Mouse (Mus musculus) midbrain, embryonic 12.5 days (tissue): ENCODE measurements around the gene Rab6b. TPM values are rescaled to one million over a fixed set of nuclear protein-coding genes. Genes with fewer than 3 reads are reported as not detected.
"Not testable (repeated sequence)": the region's sequence is repeated elsewhere in the genome, so short reads cannot be mapped to it uniquely, and the experiment has no call there.

Source experiments
- ATAC-seq: fragments of 200-750 bp; cut with Nextera tagmentation; 2 replicates; pipeline ENCODE4 v1.8.0; 2017; ENCODE audit warnings: low read depth, moderate TSS enrichment, moderate library complexity; ENCODE audit not compliant: low FRiP score
- H3K27ac ChIP-seq: fragments of 300-500 bp; sonication (generic); replicated peaks from 2 replicates; pipeline ENCODE4 v1.5.1; 2016; ENCODE audit warnings: mild to moderate bottlenecking
- H3K27me3 ChIP-seq: fragments of 300-500 bp; sonication (generic); 2 replicates; pipeline ENCODE4 v1.6.1; 2016; ENCODE audit warnings: mild to moderate bottlenecking
- H3K36me3 ChIP-seq: fragments of 300-500 bp; sonication (generic); 2 replicates; pipeline ENCODE4 v1.6.1; 2016
- H3K4me1 ChIP-seq: fragments of 300-500 bp; sonication (generic); 2 replicates; pipeline ENCODE4 v1.6.1; 2016
- H3K4me2 ChIP-seq: fragments of 300-500 bp; sonication (generic); replicated peaks from 2 replicates; pipeline ENCODE4 v1.6.1; 2016; ENCODE audit warnings: mild to moderate bottlenecking, moderate library complexity
- H3K4me3 ChIP-seq: fragments of 300-500 bp; sonication (generic); 2 replicates; pipeline ENCODE4 v1.5.1; 2016; ENCODE audit warnings: mild to moderate bottlenecking
- H3K9ac ChIP-seq: fragments of 300-500 bp; sonication (generic); replicated peaks from 2 replicates; pipeline ENCODE4 v1.6.1; 2016; ENCODE audit warnings: mild to moderate bottlenecking, moderate library complexity
- H3K9me3 ChIP-seq: fragments of 300-500 bp; sonication (generic); 2 replicates; pipeline ENCODE4 v1.6.1; 2016; ENCODE audit warnings: mild to moderate bottlenecking
- WGBS: fragments of 180-500 bp; shearing (Covaris S2); methylation state at CpG from one replicate; pipeline ENCODE4 v1.1.7; 2016; 5-methylcytosine and 5-hydroxymethylcytosine counted together
- polyA plus RNA-seq: library from polyadenylated mRNA; unstranded; fragments of >200 nt; fragmentation: Nextera tagmentation; extraction: Ambion mirVana; gene quantifications from 2 replicates; pipeline ENCODE4 v1.2.1, GENCODE M21; 2016

Gene Rab6b
- polyA plus RNA-seq, 1 experiment from 2014 or later: 38.2 TPM

DNA sequence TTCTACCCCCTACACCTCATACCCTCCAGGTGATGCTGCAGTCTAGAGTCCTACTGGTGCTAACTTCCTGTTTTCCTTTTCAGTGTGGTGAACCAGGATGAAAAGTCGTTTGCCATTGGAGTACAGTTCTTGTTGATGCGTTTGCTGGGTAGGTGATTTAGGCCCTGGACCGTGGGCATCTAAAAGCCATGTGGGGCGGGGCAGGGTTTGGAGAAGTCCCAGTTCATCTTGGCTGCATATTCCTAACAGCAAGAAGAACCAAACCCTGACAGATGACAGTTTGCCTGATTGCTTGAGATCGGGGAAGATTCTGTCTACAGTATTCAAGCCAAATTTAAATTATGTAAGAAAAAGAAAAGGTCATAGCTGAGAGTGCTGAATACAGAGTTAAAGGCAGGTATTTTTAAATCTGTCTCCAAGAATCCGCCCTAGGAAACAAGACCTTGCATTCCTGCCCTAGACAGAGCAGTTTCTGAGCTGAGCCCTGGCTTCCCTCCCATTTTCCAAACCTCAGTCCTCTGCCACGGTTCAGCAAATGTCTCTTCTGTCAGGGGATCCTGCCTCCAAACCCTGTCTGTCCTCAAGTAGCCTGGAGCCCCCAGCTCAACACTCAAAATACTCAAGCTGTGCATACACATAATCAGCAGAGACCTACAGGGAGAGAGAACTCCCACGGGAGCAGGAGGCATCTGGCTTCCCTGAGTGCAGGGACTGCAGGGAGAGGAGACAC, 29.2 kb upstream of the Rab6b start:
- no peak overlapping the region for H3K27ac ChIP-seq
- H3K4me2 ChIP-seq: no peak overlapping the region
- ATAC-seq: no peak
- no peaks in the 10 kb centered on the region for H3K27me3 ChIP-seq
- H3K36me3 ChIP-seq: no peaks in the 10 kb centered on the region
- H3K9me3 ChIP-seq: no peaks in the 10 kb centered on the region
- WGBS: 83% methylated on average over 8 of the region's 8 CpGs
- H3K9ac ChIP-seq: no peak overlapping the region
- H3K4me1 ChIP-seq: no peaks in the 10 kb centered on the region
- no peak overlapping the region for H3K4me3 ChIP-seq

DNA sequence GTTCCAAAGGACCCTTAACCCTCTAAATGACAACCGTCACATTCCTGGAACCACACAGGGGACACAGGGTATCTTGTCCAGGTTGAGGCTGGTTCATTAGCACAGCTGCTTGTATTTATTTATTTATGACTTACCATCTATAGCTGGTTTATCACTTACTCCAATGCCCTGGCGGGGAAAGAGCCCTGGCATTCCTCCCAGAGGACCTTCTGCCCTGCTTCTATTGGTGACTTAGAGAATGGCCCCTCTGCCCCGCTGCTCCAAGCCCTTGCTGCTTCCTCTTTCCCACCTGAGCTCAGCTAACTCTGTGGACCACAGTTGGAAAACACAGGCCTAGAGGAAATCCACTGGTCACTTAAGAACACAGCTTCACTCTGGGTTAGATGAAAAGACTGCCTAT, 28.2 kb upstream of the Rab6b start:
- H3K9me3 ChIP-seq: no peaks in the 10 kb centered on the region
- H3K27ac ChIP-seq: no peak overlapping the region
- H3K36me3 ChIP-seq: no peaks in the 10 kb centered on the region
- 72% methylated on average over 3 of the region's 3 CpGs for WGBS
- no peak overlapping the region for H3K9ac ChIP-seq
- no peaks in the 10 kb centered on the region for H3K27me3 ChIP-seq
- H3K4me3 ChIP-seq: no peak overlapping the region
- no peak overlapping the region for H3K4me2 ChIP-seq
- no peak for ATAC-seq
- no peaks in the 10 kb centered on the region for H3K4me1 ChIP-seq

DNA sequence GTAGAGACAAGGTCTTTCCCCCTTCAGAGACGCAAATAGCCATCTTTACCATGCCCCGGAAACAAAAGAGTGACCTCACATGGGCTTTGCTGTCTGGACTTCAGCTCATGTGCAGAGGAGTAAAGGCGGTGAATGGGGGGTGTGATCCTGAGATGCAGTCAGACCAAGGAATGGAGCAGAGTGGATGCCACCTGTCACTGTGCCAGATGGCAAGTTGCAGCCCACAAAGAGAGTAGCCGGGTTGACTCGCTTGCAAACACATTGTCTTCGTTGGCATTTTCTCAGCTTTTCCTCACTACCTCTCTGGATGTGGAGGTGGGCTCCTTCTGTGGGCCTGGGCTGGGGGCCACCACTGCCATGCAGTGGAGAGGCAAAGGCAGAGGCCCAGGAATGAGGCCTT, 24.9 kb upstream of the Rab6b start:
- WGBS: 87% methylated on average over 6 of the region's 6 CpGs
- H3K9me3 ChIP-seq: no peaks in the 10 kb centered on the region
- H3K27me3 ChIP-seq: peaks cover 7% of the 10 kb centered on the region; the same call in 1 of the 2 replicates
- ATAC-seq: no peak
- H3K4me2 ChIP-seq: no peak overlapping the region
- no peaks in the 10 kb centered on the region for H3K36me3 ChIP-seq
- no peak overlapping the region for H3K27ac ChIP-seq
- no peaks in the 10 kb centered on the region for H3K4me1 ChIP-seq
- H3K4me3 ChIP-seq: no peak overlapping the region
- no peak overlapping the region for H3K9ac ChIP-seq

DNA sequence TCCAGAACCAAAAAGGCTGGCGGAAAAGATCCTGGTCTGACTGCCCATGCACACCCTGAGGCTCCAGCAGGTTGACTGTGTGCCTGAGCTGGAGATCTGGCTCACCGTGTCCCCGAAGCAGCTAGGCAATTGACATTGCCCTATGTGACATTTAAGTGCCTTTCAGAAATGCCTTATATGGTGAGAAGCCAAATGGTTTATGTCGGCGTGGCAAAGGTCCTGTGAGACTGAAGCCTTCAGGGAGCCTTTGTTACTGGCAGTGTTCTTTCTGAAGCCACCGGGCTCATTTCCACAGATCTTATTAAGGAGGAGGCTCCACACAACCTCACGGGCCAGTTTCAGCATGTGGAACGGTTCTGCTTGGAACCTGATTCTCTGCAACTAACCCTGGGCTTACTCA, 24.3 kb upstream of the Rab6b start:
- H3K36me3 ChIP-seq: no peaks in the 10 kb centered on the region
- H3K9me3 ChIP-seq: no peaks in the 10 kb centered on the region
- 81% methylated on average over 8 of the region's 8 CpGs for WGBS
- no peak for ATAC-seq
- no peak overlapping the region for H3K4me2 ChIP-seq
- H3K4me1 ChIP-seq: peaks cover under 1% of the 10 kb centered on the region; the same call in 1 of the 2 replicates
- H3K27ac ChIP-seq: no peak overlapping the region
- peaks cover 7% of the 10 kb centered on the region; the same call in 1 of the 2 replicates for H3K27me3 ChIP-seq
- no peak overlapping the region for H3K4me3 ChIP-seq
- H3K9ac ChIP-seq: no peak overlapping the region

DNA sequence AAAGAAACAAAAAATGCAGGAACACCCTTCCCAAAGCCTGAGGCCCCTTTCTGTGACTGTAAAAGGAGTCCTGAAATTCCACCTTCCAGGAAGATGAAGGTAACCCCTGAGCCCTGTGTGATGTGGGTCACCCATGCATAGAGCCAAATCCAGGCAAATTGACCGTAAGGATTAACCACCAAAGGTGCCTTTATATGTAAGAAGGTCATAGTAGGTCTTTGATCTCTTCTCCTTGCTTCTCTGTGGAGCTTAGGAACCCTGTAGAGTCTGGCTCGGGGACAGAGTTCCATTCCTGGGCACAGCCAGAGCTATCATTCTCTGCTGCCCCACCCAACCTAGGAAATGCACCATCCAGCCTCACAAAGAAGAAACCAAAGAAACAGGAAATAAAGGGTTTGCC, 22.9 kb upstream of the Rab6b start:
- H3K9ac ChIP-seq: no peak overlapping the region
- no peak for ATAC-seq
- H3K27me3 ChIP-seq: peaks cover 10% of the 10 kb centered on the region
- H3K4me3 ChIP-seq: no peak overlapping the region
- WGBS: 37% methylated on average over 2 of the region's 2 CpGs
- peaks cover 5% of the 10 kb centered on the region; the same call in 1 of the 2 replicates for H3K4me1 ChIP-seq
- no peaks in the 10 kb centered on the region for H3K36me3 ChIP-seq
- no peaks in the 10 kb centered on the region for H3K9me3 ChIP-seq
- no peak overlapping the region for H3K4me2 ChIP-seq
- H3K27ac ChIP-seq: no peak overlapping the region

DNA sequence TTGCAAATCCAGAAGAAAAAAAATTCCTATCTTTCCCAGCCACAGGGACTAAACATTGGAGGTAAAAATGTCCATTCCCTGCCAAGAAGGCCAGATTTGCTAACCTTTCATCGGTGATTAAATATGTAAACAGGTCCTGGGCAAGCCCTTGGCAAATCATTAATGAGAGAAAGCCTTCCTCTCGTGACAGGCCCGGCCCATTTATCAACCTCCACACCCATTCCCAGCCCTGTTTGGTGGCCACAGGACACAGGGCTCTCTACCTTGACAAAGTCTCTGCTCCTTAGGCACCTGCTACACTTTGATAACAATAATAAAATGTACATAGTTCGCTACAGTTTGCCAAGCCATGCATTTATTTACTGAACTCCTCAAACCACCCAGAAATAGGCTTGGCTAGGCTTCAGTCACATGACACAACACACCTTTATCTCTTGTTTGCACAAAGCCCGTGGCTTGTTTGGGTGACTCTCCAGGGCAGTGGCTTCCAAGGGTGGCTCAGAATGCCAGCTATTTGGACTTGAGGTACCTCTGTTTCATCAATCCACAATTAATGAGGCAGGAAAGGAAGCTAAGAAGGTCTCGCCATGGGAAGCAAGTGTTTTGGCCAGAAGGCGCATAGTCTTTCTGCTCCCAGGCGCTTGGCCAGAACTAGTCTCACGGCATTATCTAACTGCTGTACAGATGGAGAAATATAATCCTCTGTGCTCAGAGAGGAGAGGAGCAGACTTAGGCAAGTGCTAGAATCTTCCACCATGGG, 21.3 kb upstream of the Rab6b start:
- peaks cover 10% of the 10 kb centered on the region for H3K27me3 ChIP-seq
- H3K4me3 ChIP-seq: no peak overlapping the region
- no peaks in the 10 kb centered on the region for H3K36me3 ChIP-seq
- WGBS: 84% methylated on average over 9 of the region's 9 CpGs
- no peak overlapping the region for H3K27ac ChIP-seq
- H3K4me1 ChIP-seq: peaks cover 5% of the 10 kb centered on the region; the same call in 1 of the 2 replicates
- no peak overlapping the region for H3K9ac ChIP-seq
- no peak for ATAC-seq
- no peaks in the 10 kb centered on the region for H3K9me3 ChIP-seq
- H3K4me2 ChIP-seq: no peak overlapping the region

DNA sequence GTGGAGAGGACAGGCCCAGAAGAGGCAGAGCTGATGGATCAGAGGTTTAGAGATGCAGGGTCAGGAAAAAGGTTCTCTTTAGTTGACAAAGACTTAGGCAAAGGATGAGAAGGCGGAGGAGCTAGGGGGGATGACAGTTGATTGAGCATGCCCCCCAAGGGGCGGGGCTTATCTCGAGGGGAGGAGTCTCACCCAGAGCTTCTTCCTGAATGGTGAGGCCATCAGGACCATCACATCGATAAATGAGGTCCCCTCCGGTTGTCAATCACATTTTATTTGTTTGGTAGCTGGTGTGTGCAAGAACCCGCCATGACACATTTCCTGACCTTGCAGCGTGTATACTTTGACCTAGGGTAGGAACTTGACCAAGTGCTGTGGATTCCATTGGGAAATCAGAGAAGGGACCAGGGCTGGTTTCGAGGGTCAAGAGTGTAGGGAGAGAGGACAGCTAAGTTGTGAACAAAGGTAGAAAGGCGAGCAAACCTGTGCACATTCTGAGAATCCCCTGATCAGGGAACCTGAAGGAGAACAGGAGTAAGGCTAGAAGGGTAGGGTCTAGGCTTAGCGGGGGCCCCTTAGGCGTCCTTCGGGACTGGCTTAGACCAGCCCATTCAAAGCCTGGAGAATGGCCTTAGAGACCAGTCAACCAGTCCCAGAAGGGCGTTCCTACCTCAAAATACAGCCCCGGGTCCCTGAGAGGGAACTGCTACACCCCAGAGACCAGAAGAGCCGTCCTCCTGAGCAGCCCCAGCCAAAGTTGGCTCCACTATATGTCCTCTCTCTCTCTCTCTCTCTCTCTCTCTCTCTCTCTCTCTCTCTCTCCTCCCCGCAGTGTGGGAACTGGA, 20.3 kb upstream of the Rab6b start:
- peaks cover 5% of the 10 kb centered on the region; the same call in 1 of the 2 replicates for H3K4me1 ChIP-seq
- H3K9ac ChIP-seq: no peak overlapping the region
- no peaks in the 10 kb centered on the region for H3K36me3 ChIP-seq
- 0 out of 2 replicates have a peak, but pooled peaks have one; percentile 47 for ATAC-seq
- H3K9me3 ChIP-seq: no peaks in the 10 kb centered on the region
- no peak overlapping the region for H3K27ac ChIP-seq
- H3K4me2 ChIP-seq: no peak overlapping the region
- peaks cover 10% of the 10 kb centered on the region for H3K27me3 ChIP-seq
- H3K4me3 ChIP-seq: no peak overlapping the region
- WGBS: 77% methylated on average over 16 of the region's 16 CpGs

DNA sequence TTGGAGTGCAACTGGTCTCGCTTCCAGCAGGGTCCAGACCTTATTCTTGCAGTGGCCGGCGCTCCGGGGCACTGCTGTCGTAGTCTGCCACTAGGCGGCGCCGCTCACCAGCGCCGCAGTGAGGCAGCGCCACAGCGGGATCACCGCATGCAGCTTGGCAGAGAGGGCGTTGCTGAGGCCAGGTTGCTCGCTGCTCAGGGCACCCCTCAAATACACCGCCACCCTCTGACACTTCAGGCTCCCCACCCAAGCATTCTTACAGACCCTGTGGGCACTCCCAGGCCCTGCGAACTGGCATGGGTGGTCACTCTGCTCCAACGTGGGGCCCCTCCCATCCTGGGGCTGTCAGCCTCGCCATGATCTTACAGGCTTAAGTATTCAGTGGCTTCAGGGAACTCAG, 19.3 kb upstream of the Rab6b start:
- peaks cover 5% of the 10 kb centered on the region; the same call in 1 of the 2 replicates for H3K4me1 ChIP-seq

DNA sequence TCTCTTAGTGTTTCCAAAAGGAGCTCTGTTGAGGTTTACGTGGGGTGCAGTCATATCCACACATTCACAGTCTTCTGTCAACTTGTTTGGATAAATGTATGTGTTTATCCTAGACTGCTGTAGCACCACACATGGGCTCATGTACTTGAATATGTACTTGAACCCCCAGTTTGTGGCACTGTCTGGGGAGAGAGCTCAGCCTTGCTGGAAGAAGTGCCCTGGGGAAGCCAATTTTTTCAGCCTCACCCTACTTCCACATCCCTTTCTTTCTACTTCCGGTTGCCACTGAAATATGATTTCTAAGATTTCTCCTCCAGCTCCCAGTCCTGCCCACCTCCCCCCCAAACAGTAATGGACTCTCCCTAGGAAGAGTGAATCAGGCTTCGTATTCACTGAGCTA, 17.9 kb upstream of the Rab6b start:
- no peaks in the 10 kb centered on the region for H3K36me3 ChIP-seq
- WGBS: 81% methylated on average over 3 of the region's 3 CpGs
- ATAC-seq: no peak
- H3K9me3 ChIP-seq: no peaks in the 10 kb centered on the region
- H3K27ac ChIP-seq: no peak overlapping the region
- peaks cover 10% of the 10 kb centered on the region for H3K27me3 ChIP-seq
- H3K4me1 ChIP-seq: peaks cover 5% of the 10 kb centered on the region; the same call in 1 of the 2 replicates
- H3K4me3 ChIP-seq: no peak overlapping the region
- H3K9ac ChIP-seq: no peak overlapping the region
- H3K4me2 ChIP-seq: no peak overlapping the region

More for the DNA sequence above, 19.3 kb upstream of the Rab6b start:
- Histone ChIP-seq H3K27ac (no peak overlapping the region), H3K9me3 (no peaks in the 10 kb centered on the region), H3K36me3 (no peaks in the 10 kb centered on the region), H3K4me2 (peak overlapping the region; percentile 90), H3K4me3 (peak overlapping the region; percentile 51), H3K9ac (peak overlapping the region; percentile 55), H3K27me3 (peaks cover 10% of the 10 kb centered on the region)
- peak; percentile 87 for ATAC-seq
- under 1% methylated on average over 19 of the region's 19 CpGs for WGBS

DNA sequence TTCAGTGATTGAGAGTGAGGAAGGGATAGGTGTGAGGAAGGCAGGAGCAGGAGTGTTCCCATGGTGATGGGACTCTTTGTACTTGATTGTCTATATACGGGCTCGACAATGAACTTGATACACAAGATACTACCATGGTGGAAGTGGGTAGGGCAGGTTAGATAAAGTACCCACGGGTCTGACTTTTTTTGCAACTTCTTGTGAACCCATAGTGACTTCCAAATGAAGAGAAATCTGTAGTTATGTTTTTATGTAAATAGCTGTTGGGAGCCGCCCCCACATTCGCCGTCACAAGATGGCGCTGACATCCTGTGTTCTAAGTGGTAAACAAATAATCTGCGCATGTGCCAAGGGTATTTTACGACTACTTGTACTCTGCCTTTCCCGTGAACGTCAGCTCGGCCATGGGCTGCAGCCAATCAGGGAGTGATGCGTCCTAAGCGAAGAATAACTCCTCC, 3.2 kb upstream of the Rab6b start:
- not testable (repeated sequence) for H3K36me3 ChIP-seq, H3K9me3 ChIP-seq, H3K9ac ChIP-seq, H3K27ac ChIP-seq
- H3K4me1 ChIP-seq: peaks cover 25% of the 10 kb centered on the region
- peak overlapping the region; percentile 36 for H3K4me3 ChIP-seq
- peaks cover 14% of the 10 kb centered on the region for H3K27me3 ChIP-seq
- H3K4me2 ChIP-seq: peak overlapping the region; percentile 47
- ATAC-seq: peak; percentile 60; the same call in 1 of the 2 replicates
- WGBS: 8% methylated on average over 9 of the region's 14 CpGs

DNA sequence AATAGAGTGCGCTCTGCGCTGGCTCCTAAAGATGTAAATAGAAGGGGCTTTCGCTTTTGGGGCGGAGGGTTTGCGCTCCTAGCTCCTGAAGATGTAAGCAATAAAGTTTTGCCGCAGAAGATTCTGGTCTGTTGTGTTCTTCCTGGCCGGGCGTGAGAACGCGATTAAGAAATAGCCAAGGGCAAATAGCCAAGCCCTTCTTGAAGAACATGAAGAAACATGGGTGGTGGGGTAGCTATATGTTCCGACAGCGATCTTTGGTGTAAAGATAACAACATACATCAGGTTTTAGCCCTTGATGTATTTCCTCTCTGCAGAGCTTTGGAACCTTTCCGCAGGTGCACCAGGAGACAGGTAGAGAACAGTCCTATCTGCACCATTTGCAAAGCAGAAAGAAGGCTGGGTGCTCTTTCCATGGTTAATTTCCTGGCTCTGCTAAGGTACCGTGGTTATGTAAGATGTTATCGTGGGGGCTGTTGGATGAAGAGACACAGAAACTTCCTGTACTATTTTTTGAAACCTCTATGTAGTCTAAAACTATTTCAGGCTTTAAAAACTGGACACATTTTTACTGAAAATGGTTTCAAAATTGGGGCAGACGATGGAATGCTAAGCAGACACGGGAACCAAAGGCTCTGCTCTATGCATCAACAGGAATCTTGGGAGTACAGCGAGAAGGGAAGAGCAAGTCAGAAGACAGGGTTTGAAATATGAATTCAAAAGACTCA, 2.5 kb upstream of the Rab6b start:
- Histone ChIP-seq H3K4me1 (peaks cover 33% of the 10 kb centered on the region), H3K27me3 (peaks cover 14% of the 10 kb centered on the region), H3K4me3 (peak overlapping the region; percentile 44), H3K9me3 (no peaks in the 10 kb centered on the region), H3K4me2 (peak overlapping the region; percentile 57), H3K9ac (peak overlapping the region; percentile 40), H3K27ac (0 out of 2 replicates have a peak overlapping the region, but pooled peaks have one; percentile 15), H3K36me3 (no peaks in the 10 kb centered on the region)
- ATAC-seq: no peak
- 34% methylated on average over 18 of the region's 18 CpGs for WGBS
